Mouse (Mus musculus): ENCODE data around the gene Fam187b. TPM values are rescaled to one million over a fixed set of nuclear protein-coding genes. Genes with fewer than 3 reads are reported as not detected.
A peak's percentile ranks its signal among the peaks of the same experiment; 100 is the strongest.

Fam187b gene
- total RNA-seq, 2 experiments from 2014 or later = not detected

GRCm38 (mm10) chr7:31002650-31003049 lies 29.1 kb downstream of the Fam187b start:
- ATAC-seq (replicated peaks; ENCODE audit: low FRiP score, low TSS enrichment, poor library complexity, severe bottlenecking) = peak; percentile 41; the same call in 1 of the 2 replicates

- ATAC-seq (replicated peaks; ENCODE audit: low FRiP score, low TSS enrichment, poor library complexity, severe bottlenecking) = no peak
Observed at GRCm38 (mm10) chr7:31007775-31008174, 34.2 kb downstream of the Fam187b start.

- ATAC-seq (replicated peaks; ENCODE audit: low FRiP score, low TSS enrichment, poor library complexity, severe bottlenecking) = no peak
Observed at GRCm38 (mm10) chr7:31008175-31008574, 34.6 kb downstream of the Fam187b start.

- ATAC-seq (replicated peaks; ENCODE audit: low FRiP score, low TSS enrichment, poor library complexity, severe bottlenecking) = no peak
Observed at GRCm38 (mm10) chr7:31008889-31009288, 35.3 kb downstream of the Fam187b start.

GRCm38 (mm10) chr7:31012971-31013370 lies 39.4 kb downstream of the Fam187b start:
- no peak for ATAC-seq (replicated peaks; ENCODE audit: low FRiP score, low TSS enrichment, poor library complexity, severe bottlenecking)

GRCm38 (mm10) chr7:31017104-31017901 lies 43.7 kb downstream of the Fam187b start:
- peak; percentile 52; the same call in 1 of the 2 replicates for ATAC-seq (replicated peaks; ENCODE audit: low FRiP score, low TSS enrichment, poor library complexity, severe bottlenecking)

GRCm38 (mm10) chr7:31028609-31029008 lies 55.0 kb downstream of the Fam187b start:
- no peak for ATAC-seq (replicated peaks; ENCODE audit: low FRiP score, low TSS enrichment, poor library complexity, severe bottlenecking)

- ATAC-seq (replicated peaks; ENCODE audit: low FRiP score, low TSS enrichment, poor library complexity, severe bottlenecking) = no peak
Observed at GRCm38 (mm10) chr7:31030717-31031116, 57.1 kb downstream of the Fam187b start.

- ATAC-seq (replicated peaks; ENCODE audit: low FRiP score, low TSS enrichment, poor library complexity, severe bottlenecking) = no peak
Observed at GRCm38 (mm10) chr7:31031731-31032130, 58.1 kb downstream of the Fam187b start.

- ATAC-seq (replicated peaks; ENCODE audit: low FRiP score, low TSS enrichment, poor library complexity, severe bottlenecking) = peak; percentile 23; the same call in 1 of the 2 replicates
Observed at GRCm38 (mm10) chr7:31033409-31034165, 60.0 kb downstream of the Fam187b start.

GRCm38 (mm10) chr7:31034789-31035188 lies 61.2 kb downstream of the Fam187b start:
- peak; percentile 56 for ATAC-seq (replicated peaks; ENCODE audit: low FRiP score, low TSS enrichment, poor library complexity, severe bottlenecking)

- no peak for ATAC-seq (replicated peaks; ENCODE audit: low FRiP score, low TSS enrichment, poor library complexity, severe bottlenecking)
Observed at GRCm38 (mm10) chr7:31035291-31035690, 61.7 kb downstream of the Fam187b start.

- peak; percentile 41; the same call in 1 of the 2 replicates for ATAC-seq (replicated peaks; ENCODE audit: low FRiP score, low TSS enrichment, poor library complexity, severe bottlenecking)
Observed at GRCm38 (mm10) chr7:31036917-31037316, 63.3 kb downstream of the Fam187b start.

- no peak for ATAC-seq (replicated peaks; ENCODE audit: low FRiP score, low TSS enrichment, poor library complexity, severe bottlenecking)
Observed at GRCm38 (mm10) chr7:31037675-31038074, 64.1 kb downstream of the Fam187b start.

GRCm38 (mm10) chr7:31039011-31039410 lies 65.4 kb downstream of the Fam187b start:
- ATAC-seq (replicated peaks; ENCODE audit: low FRiP score, low TSS enrichment, poor library complexity, severe bottlenecking) = no peak

Other genes with a start within 250 kb of the Fam187b start
- gene Tmem147, start 244.2 kb upstream of the Fam187b start, total RNA-seq (2014; fragmentation: Nextera tagmentation) = 285 and 294 TPM in 2 replicates
- gene Tmem147, start 244.2 kb upstream of the Fam187b start, total RNA-seq (2017) = 59.7 and 85.5 TPM in 2 replicates
- gene Gapdhs, start 230.1 kb upstream of the Fam187b start, total RNA-seq (2014; fragmentation: Nextera tagmentation) = not detected in 2 replicates
- not detected in 2 replicates for gene Gapdhs, start 230.1 kb upstream of the Fam187b start, total RNA-seq (2017)
- 3.3 and 4.5 TPM in 2 replicates for gene Sbsn, start 222.3 kb upstream of the Fam187b start, total RNA-seq (2014; fragmentation: Nextera tagmentation)
- 2.7 and 11.6 TPM in 2 replicates for gene Sbsn, start 222.3 kb upstream of the Fam187b start, total RNA-seq (2017)
- not detected in 2 replicates for gene Dmkn, start 210.0 kb upstream of the Fam187b start, total RNA-seq (2014; fragmentation: Nextera tagmentation)
- not detected in 2 replicates for gene Dmkn, start 210.0 kb upstream of the Fam187b start, total RNA-seq (2017)
- not detected in 2 replicates for gene Krtdap, start 185.9 kb upstream of the Fam187b start, total RNA-seq (2014; fragmentation: Nextera tagmentation)
- not detected in 2 replicates for gene Krtdap, start 185.9 kb upstream of the Fam187b start, total RNA-seq (2017)
- gene Ffar2, start 150.0 kb upstream of the Fam187b start, total RNA-seq (2014; fragmentation: Nextera tagmentation) = 0.20 and 1.1 TPM in 2 replicates
- 1.7 and 12.6 TPM in 2 replicates for gene Ffar2, start 150.0 kb upstream of the Fam187b start, total RNA-seq (2017)
- not detected in 2 replicates for gene Ffar3, start 117.6 kb upstream of the Fam187b start, total RNA-seq (2014; fragmentation: Nextera tagmentation)
- not detected in 2 replicates for gene Ffar3, start 117.6 kb upstream of the Fam187b start, total RNA-seq (2017)
- gene Ffar1, start 112.2 kb upstream of the Fam187b start, total RNA-seq (2014; fragmentation: Nextera tagmentation) = 0.24 TPM in 1 of 2 replicates, not detected in the other
- not detected in 2 replicates for gene Ffar1, start 112.2 kb upstream of the Fam187b start, total RNA-seq (2017)
- gene Cd22, start 93.4 kb upstream of the Fam187b start, total RNA-seq (2014; fragmentation: Nextera tagmentation) = 4.0 and 8.6 TPM in 2 replicates
- gene Cd22, start 93.4 kb upstream of the Fam187b start, total RNA-seq (2017) = 0.27 TPM in 1 of 2 replicates, not detected in the other
- 0.83 TPM in 1 of 2 replicates, not detected in the other for gene Mag, start 58.9 kb upstream of the Fam187b start, total RNA-seq (2014; fragmentation: Nextera tagmentation)
- gene Mag, start 58.9 kb upstream of the Fam187b start, total RNA-seq (2017) = not detected in 2 replicates
- not detected in 2 replicates for gene Hamp2, start 49.1 kb upstream of the Fam187b start, total RNA-seq (2014; fragmentation: Nextera tagmentation)
- not detected in 2 replicates for gene Hamp2, start 49.1 kb upstream of the Fam187b start, total RNA-seq (2017)
- not detected in 2 replicates for gene Hamp, start 29.8 kb upstream of the Fam187b start, total RNA-seq (2014; fragmentation: Nextera tagmentation)
- not detected in 2 replicates for gene Hamp, start 29.8 kb upstream of the Fam187b start, total RNA-seq (2017)
- 56.5 and 84.3 TPM in 2 replicates for gene Usf2, start 17.0 kb upstream of the Fam187b start, total RNA-seq (2014; fragmentation: Nextera tagmentation)
- 71.7 and 126 TPM in 2 replicates for gene Usf2, start 17.0 kb upstream of the Fam187b start, total RNA-seq (2017)
- gene Lsr, start 326 bp upstream of the Fam187b start, total RNA-seq (2014; fragmentation: Nextera tagmentation) = not detected in 2 replicates
- 0.11 and 0.99 TPM in 2 replicates for gene Lsr, start 326 bp upstream of the Fam187b start, total RNA-seq (2017)
- 27.6 and 29.5 TPM in 2 replicates for gene Fxyd5, start 68.7 kb downstream of the Fam187b start, total RNA-seq (2014; fragmentation: Nextera tagmentation)
- 41.7 and 47.6 TPM in 2 replicates for gene Fxyd5, start 68.7 kb downstream of the Fam187b start, total RNA-seq (2017)
- not detected in 2 replicates for gene Fxyd7, start 77.7 kb downstream of the Fam187b start, total RNA-seq (2014; fragmentation: Nextera tagmentation)
- gene Fxyd7, start 77.7 kb downstream of the Fam187b start, total RNA-seq (2017) = not detected in 2 replicates
- gene Fxyd1, start 83.4 kb downstream of the Fam187b start, total RNA-seq (2014; fragmentation: Nextera tagmentation) = not detected in 2 replicates
- not detected in 2 replicates for gene Fxyd1, start 83.4 kb downstream of the Fam187b start, total RNA-seq (2017)
- not detected in 2 replicates for gene Lgi4, start 85.6 kb downstream of the Fam187b start, total RNA-seq (2014; fragmentation: Nextera tagmentation)
- gene Lgi4, start 85.6 kb downstream of the Fam187b start, total RNA-seq (2017) = not detected in 2 replicates
- gene Fxyd3, start 102.9 kb downstream of the Fam187b start, total RNA-seq (2014; fragmentation: Nextera tagmentation) = not detected in 2 replicates
- gene Fxyd3, start 102.9 kb downstream of the Fam187b start, total RNA-seq (2017) = not detected in 2 replicates
- gene Hpn, start 141.5 kb downstream of the Fam187b start, total RNA-seq (2014; fragmentation: Nextera tagmentation) = 103 and 201 TPM in 2 replicates
- gene Hpn, start 141.5 kb downstream of the Fam187b start, total RNA-seq (2017) = 28.3 and 32.3 TPM in 2 replicates
- gene Scn1b, start 153.2 kb downstream of the Fam187b start, total RNA-seq (2014; fragmentation: Nextera tagmentation) = 0.64 TPM in 1 of 2 replicates, not detected in the other
- 1.4 TPM in 1 of 2 replicates, not detected in the other for gene Scn1b, start 153.2 kb downstream of the Fam187b start, total RNA-seq (2017)
- gene Gramd1a, start 182.1 kb downstream of the Fam187b start, total RNA-seq (2014; fragmentation: Nextera tagmentation) = 75.2 and 78.4 TPM in 2 replicates
- gene Gramd1a, start 182.1 kb downstream of the Fam187b start, total RNA-seq (2017) = 19.2 and 29.6 TPM in 2 replicates